Mouse (Mus musculus) bone marrow macrophage, adult 2 months (primary cell): Measurements from ENCODE around the gene Adh6b. TPM values are rescaled to one million over a fixed set of nuclear protein-coding genes. Genes with fewer than 3 reads are reported as not detected.

ENCODE experiments used
- H3K27ac ChIP-seq: 2 replicates; pipeline ENCODE4 v1.5.1; 2012; ENCODE audit warnings: low read depth, low read length; ENCODE audit not compliant: insufficient read depth
- H3K4me1 ChIP-seq: 2 replicates; pipeline ENCODE4 v1.6.1; 2012; ENCODE audit warnings: low read length; ENCODE audit not compliant: control insufficient read depth, insufficient read depth
- H3K4me3 ChIP-seq: 2 replicates; pipeline ENCODE4 v1.5.1; 2012; ENCODE audit warnings: mild to moderate bottlenecking, low read length, moderate library complexity; ENCODE audit not compliant: insufficient read depth
- CTCF ChIP-seq: IDR thresholded peaks from 2 replicates; pipeline ENCODE4 v1.5.1; 2012; ENCODE audit warnings: low read depth, mild to moderate bottlenecking, low read length, moderate library complexity
- POLR2A ChIP-seq: IDR thresholded peaks from 2 replicates; pipeline ENCODE4 v1.6.1; 2012; ENCODE audit warnings: mild to moderate bottlenecking, low read depth, low read length, borderline replicate concordance
- polyA plus RNA-seq: library from polyadenylated mRNA; stranded (reverse); fragments of >200 nt; gene quantifications from 2 replicates; pipeline ENCODE4 v1.2.4, GENCODE M21; 2012; ENCODE audit not compliant: missing spikeins, insufficient read depth, insufficient read length

Adh6b gene
- polyA plus RNA-seq, 1 experiment = not detected

DNA sequence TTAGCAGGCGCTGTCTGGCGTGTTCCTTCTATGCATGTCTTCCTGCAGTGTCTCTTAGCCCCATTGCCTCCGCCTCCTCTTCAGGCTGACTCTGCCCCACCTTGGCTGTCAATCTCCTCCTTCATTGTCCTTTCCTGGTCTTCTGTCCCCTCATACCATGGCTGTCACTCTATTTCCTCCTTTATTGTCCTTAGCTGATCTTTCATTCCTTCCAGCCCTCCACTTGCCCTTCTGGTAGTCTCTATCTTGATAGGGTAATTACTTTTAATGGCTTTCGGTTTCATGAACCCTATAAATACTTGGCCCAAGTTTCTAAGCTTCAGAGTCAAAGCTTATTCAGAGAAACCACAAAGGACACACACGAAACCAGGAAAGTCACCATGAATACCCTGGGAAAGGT is 28.6 kb upstream of the Adh6b start, which contains the start of gene Adh6a:
Gene Adh6a, plus strand, starts transcription at position 322 of the 400 bp plus-strand sequence.
- no peak within 1 kb of the TSS for H3K27ac ChIP-seq
- H3K4me3 ChIP-seq = no peak within 1 kb of the TSS
- no peaks in the 10 kb centered on the region for H3K4me1 ChIP-seq
- TF ChIP-seq CTCF = no peak
- no peak for TF ChIP-seq POLR2A

- Histone ChIP-seq H3K4me1 (no peaks in the 10 kb centered on the region), H3K27ac (no peak overlapping the region), H3K4me3 (no peak overlapping the region)
- TF ChIP-seq POLR2A (no peak), CTCF (no peak)
Observed at GRCm38 (mm10) chr3:138316908-138317472, 24.6 kb upstream of the Adh6b start.

GRCm38 (mm10) chr3:138325001-138325400 is 16.6 kb upstream of the Adh6b start:
- H3K4me3 ChIP-seq = no peak overlapping the region
- TF ChIP-seq POLR2A (no peak), CTCF (no peak)
- H3K4me1 ChIP-seq = no peaks in the 10 kb centered on the region
- H3K27ac ChIP-seq = no peak overlapping the region

- Histone ChIP-seq H3K4me3 (no peak overlapping the region), H3K4me1 (no peaks in the 10 kb centered on the region), H3K27ac (no peak overlapping the region)
- TF ChIP-seq POLR2A (no peak), CTCF (no peak)
Observed at GRCm38 (mm10) chr3:138325466-138325865, 16.1 kb upstream of the Adh6b start.

DNA sequence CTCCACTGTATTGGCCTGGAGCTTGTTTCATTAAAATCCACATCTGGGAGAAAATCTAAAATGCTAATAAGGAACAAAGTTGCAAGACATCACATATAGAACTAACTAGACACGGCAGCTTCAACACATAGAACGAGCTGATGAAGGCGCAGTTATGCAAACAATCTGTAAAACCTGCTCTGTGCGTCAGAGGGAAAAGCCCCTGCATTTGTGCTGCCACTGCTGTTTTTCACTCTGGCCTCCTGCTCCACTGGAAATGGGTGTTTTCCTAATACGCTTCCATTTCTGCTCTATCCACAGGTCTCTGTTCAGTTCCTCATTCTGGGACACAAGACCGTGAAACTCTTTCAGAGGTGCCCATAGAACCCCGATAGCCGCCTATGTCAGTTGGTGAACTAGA is 7.7 kb upstream of the Adh6b start:
- TF ChIP-seq POLR2A (no peak), CTCF (no peak)
- Histone ChIP-seq H3K4me3 (no peak overlapping the region), H3K27ac (no peak overlapping the region), H3K4me1 (no peaks in the 10 kb centered on the region)

- no peak overlapping the region for H3K4me3 ChIP-seq
- H3K4me1 ChIP-seq = no peaks in the 10 kb centered on the region
- TF ChIP-seq CTCF = no peak
- H3K27ac ChIP-seq = no peak overlapping the region
Observed at GRCm38 (mm10) chr3:138334320-138334719, 7.3 kb upstream of the Adh6b start.

DNA sequence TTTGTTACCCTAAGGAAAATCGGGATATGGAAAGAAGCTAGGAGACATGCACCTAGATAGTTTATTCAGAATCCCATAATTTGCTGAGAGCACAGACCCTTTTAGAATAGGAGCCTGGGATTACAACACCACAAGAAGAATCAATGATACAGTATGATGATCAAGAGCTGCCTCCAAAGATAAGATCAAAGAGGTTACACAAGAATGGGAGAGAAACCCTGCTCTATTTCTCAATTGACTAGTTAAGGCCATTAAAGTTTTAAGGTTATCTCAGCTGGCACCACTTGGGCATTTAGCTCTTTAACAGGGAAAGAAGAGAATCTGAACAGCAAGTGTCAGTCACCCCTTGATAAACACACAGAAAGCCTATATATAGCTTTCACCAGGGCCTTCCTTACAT is 6.0 kb upstream of the Adh6b start:
- Histone ChIP-seq H3K27ac (no peak overlapping the region), H3K4me1 (no peaks in the 10 kb centered on the region), H3K4me3 (no peak overlapping the region)
- TF ChIP-seq CTCF = no peak
- no peak for TF ChIP-seq POLR2A

GRCm38 (mm10) chr3:138336104-138336754 is 5.3 kb upstream of the Adh6b start:
- Histone ChIP-seq H3K27ac (no peak overlapping the region), H3K4me3 (no peak overlapping the region), H3K4me1 (no peaks in the 10 kb centered on the region)
- TF ChIP-seq CTCF = no peak
- no peak for TF ChIP-seq POLR2A

GRCm38 (mm10) chr3:138347041-138347440 is 5.5 kb downstream of the Adh6b start:
- no peak overlapping the region for H3K27ac ChIP-seq
- H3K4me3 ChIP-seq = no peak overlapping the region
- H3K4me1 ChIP-seq = no peaks in the 10 kb centered on the region
- TF ChIP-seq CTCF = no peak
- TF ChIP-seq POLR2A = no peak

DNA sequence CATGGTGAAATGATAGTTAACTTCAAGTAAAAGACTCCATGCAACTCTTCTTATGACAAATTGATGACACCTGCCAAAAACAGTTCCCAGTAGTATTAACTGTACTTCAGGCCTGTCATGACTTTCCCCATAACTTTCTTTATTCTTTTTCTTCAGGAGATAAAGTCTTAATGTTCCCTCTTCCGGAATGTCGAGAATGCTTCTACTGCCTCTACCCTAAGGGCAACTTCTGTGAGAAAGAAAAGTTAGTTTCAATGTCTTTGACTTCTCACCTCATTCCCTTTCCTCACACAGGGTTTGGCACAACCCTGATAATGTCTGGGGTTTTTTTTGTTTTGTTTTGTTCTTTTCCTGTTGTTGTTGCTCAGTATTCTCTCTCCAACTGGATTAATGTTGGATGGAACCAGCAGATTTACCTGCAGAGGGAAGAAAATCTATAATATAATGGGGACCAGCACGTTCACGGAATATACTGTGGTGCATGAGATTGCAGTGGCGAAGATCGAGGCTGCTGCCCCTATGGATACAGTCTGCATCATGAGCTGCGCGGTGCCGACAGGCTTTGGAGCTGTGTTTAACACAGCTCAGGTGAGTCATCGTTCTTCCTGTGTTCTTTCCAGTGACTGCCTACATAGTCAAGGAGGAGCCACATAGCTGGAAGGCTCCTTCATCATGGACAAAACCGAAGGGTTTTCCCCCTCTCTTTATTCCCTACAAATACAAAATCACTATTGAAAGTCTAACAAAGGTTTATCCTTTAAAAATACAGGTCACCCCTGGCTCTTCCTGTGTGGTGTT is 10.6 kb downstream of the Adh6b start:
- H3K4me1 ChIP-seq = no peaks in the 10 kb centered on the region
- TF ChIP-seq POLR2A (no peak), CTCF (no peak)
- H3K4me3 ChIP-seq = no peak overlapping the region
- no peak overlapping the region for H3K27ac ChIP-seq
